Mouse (Mus musculus) hindbrain, postnatal 0 days (tissue): ENCODE results near the gene Gm21983. TPM values are rescaled to one million over a fixed set of nuclear protein-coding genes. Genes with fewer than 3 reads are reported as not detected.

Experiments
- ATAC-seq: fragments of 200-750 bp; cut with Nextera tagmentation; 2 replicates; pipeline ENCODE4 v1.8.0; 2017; ENCODE audit warnings: mild to moderate bottlenecking, moderate TSS enrichment, moderate library complexity
- DNase-seq: peaks from one replicate; pipeline ENCODE4 v3.0.0-alpha.2; 2015; ENCODE audit warnings: low spot score
- H3K27ac ChIP-seq: fragments of 300-500 bp; sonication (generic); 2 replicates; pipeline ENCODE4 v1.5.1; 2014; ENCODE audit warnings: mild to moderate bottlenecking
- H3K27me3 ChIP-seq: fragments of 300-500 bp; sonication (generic); 2 replicates; pipeline ENCODE4 v1.6.1; 2014; ENCODE audit warnings: low read length, mixed read lengths; ENCODE audit not compliant: insufficient read depth
- H3K36me3 ChIP-seq: fragments of 300-500 bp; sonication (generic); 2 replicates; pipeline ENCODE4 v1.6.1; 2014; ENCODE audit warnings: low read length, mixed read lengths; ENCODE audit not compliant: insufficient read depth
- H3K4me1 ChIP-seq: fragments of 300-500 bp; sonication (generic); 2 replicates; pipeline ENCODE4 v1.6.1; 2014; ENCODE audit warnings: antibody characterized with exemption, low read length, mixed read lengths; ENCODE audit not compliant: insufficient read depth
- H3K4me2 ChIP-seq: fragments of 300-500 bp; sonication (generic); 2 replicates; pipeline ENCODE4 v1.6.1; 2014; ENCODE audit warnings: low read depth, mild to moderate bottlenecking, low read length, moderate library complexity, mixed read lengths
- H3K4me3 ChIP-seq: fragments of 300-500 bp; sonication (generic); 2 replicates; pipeline ENCODE4 v1.5.1; 2014; ENCODE audit warnings: low read length
- H3K9ac ChIP-seq: fragments of 300-500 bp; sonication (generic); replicated peaks from 2 replicates; pipeline ENCODE4 v1.6.1; 2014; ENCODE audit warnings: mild to moderate bottlenecking, low read length, moderate library complexity, mixed read lengths
- H3K9me3 ChIP-seq: fragments of 300-500 bp; sonication (generic); 2 replicates; pipeline ENCODE4 v1.6.1; 2016; ENCODE audit warnings: low read length, mixed read lengths
- CTCF ChIP-seq: IDR thresholded peaks from 2 replicates; pipeline ENCODE4 v1.5.1; 2016; ENCODE audit warnings: antibody characterized with exemption, control low read depth, low read depth
- WGBS: fragments of 180-500 bp; shearing (Covaris S2); extraction: QIAGEN DNeasy Blood & Tissue Kit; methylation state at CpG from one replicate; pipeline ENCODE4 v1.1.7; 2014; 5-methylcytosine and 5-hydroxymethylcytosine counted together
- polyA plus RNA-seq: library from polyadenylated mRNA; unstranded; fragments of >200 nt; fragmentation: Nextera tagmentation; extraction: Ambion mirVana; gene quantifications from 2 replicates; pipeline ENCODE4 v1.2.1, GENCODE M21; 2015
- total RNA-seq: library from RNA; depleted of rRNA; stranded (reverse); fragments of >200 nt; gene quantifications from 2 replicates; pipeline ENCODE4 v1.2.3, GENCODE M21; 2014

Gene Gm21983
- total and polyA plus RNA-seq, 2 experiments from 2014 or later = 0.44 TPM; not detected in 1

GRCm38 (mm10) chr7:27178324-27179216, 2.3 kb downstream of the Gm21983 start, which contains the start of gene Rab4b:
TSS of gene Rab4b (minus strand) at chr7:27178896.
- TF ChIP-seq CTCF = peak; percentile 83
- peak within 1 kb of the TSS; percentile 93 for H3K27ac ChIP-seq

DNA sequence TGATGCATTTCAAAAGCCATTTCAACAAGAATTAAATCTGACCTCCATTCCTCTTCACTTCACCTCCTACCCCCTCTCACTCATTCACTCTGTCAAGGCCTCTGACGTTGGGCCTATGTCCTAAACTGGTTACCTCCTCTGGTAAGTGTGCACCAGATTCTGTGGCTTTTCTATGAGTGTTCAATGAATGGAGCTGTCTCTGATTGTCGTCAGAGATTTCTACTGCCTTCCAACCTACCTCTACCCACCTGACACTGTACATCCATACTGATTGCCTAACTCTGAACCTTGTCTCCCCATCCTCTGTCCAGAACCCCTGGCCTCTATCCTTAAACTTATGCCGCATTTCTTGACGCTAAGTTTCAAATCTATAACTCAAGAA, 3.0 kb downstream of the Gm21983 start:
- Histone ChIP-seq H3K9me3 (no peaks in the 10 kb centered on the region), H3K27me3 (no peaks in the 10 kb centered on the region), H3K36me3 (peaks cover 13% of the 10 kb centered on the region), H3K4me3 (peak overlapping the region; percentile 66), H3K4me2 (peak overlapping the region; percentile 62), H3K9ac (peak overlapping the region; percentile 60), H3K27ac (peak overlapping the region; percentile 93), H3K4me1 (peaks cover 7% of the 10 kb centered on the region)
- no peak for TF ChIP-seq CTCF
- DNase-seq (no peak), ATAC-seq (peak; percentile 2)
- WGBS = 20% methylated on average over 4 of the region's 4 CpGs

More at GRCm38 (mm10) chr7:27178324-27179216, 2.3 kb downstream of the Gm21983 start, which contains the start of gene Rab4b:
- Histone ChIP-seq H3K4me2 (peak within 1 kb of the TSS; percentile 62), H3K9ac (peak within 1 kb of the TSS; percentile 60), H3K4me3 (peak within 1 kb of the TSS; percentile 66), H3K36me3 (peaks cover 8% of the 10 kb centered on the region), H3K27me3 (no peaks in the 10 kb centered on the region), H3K4me1 (peaks cover 7% of the 10 kb centered on the region), H3K9me3 (no peaks in the 10 kb centered on the region)
- peak; percentile 98 for ATAC-seq
- WGBS = under 1% methylated on average over 52 of the region's 53 CpGs
- DNase-seq = peak; percentile 99

DNA sequence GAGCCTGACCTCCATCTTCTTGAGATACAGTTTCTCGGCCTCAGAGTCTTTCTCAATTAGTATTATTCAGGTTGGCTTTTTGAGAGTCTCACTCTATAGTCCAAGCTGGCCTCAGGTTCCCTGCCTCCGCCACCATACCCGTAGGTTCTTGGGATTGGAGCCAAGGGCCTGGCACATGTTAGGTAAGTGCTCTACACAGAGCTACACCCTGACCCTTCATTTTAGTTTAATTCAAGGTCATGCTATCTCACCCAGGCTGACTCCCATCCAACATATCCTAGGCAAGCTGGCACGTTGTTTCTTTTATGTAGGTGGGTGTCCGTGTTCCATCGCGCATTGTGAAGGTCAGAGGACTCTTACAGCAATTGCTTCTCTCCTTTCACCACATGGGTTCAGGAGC, 6.0 kb downstream of the Gm21983 start:
- TF ChIP-seq CTCF = no peak
- DNase-seq (no peak), ATAC-seq (no peak)
- no peaks in the 10 kb centered on the region for H3K9me3 ChIP-seq
- 92% methylated on average over 7 of the region's 7 CpGs for WGBS
- peaks cover 7% of the 10 kb centered on the region for H3K4me1 ChIP-seq
- no peak overlapping the region for H3K9ac ChIP-seq
- no peak overlapping the region for H3K4me3 ChIP-seq
- H3K27ac ChIP-seq = no peak overlapping the region
- H3K4me2 ChIP-seq = no peak overlapping the region
- peaks cover 25% of the 10 kb centered on the region for H3K36me3 ChIP-seq
- H3K27me3 ChIP-seq = no peaks in the 10 kb centered on the region

DNA sequence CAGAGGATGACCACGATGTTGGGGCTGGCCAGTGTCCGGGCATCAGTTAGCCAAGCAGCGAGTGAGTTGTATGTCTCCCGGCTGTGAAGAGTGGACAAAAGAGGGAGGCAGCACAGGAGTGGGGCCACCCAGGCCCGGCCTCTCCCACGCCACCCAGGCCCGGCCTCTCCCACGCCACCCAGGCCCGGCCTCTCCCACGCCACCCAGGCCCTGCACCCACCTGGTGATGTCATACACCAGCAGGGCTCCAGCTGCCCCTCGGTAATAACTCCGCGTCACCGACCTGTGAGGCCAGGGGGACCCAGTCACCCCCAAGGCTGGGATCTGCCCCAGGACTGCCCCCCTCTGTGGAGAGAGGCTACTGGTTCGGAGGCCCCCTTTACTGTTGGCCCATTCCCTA, 6.4 kb downstream of the Gm21983 start:
- WGBS = 98% methylated on average over 15 of the region's 15 CpGs
- peaks cover 7% of the 10 kb centered on the region for H3K4me1 ChIP-seq
- H3K4me3 ChIP-seq = no peak overlapping the region
- no peak overlapping the region for H3K27ac ChIP-seq
- no peaks in the 10 kb centered on the region for H3K27me3 ChIP-seq
- ATAC-seq = no peak
- peaks cover 25% of the 10 kb centered on the region for H3K36me3 ChIP-seq
- no peaks in the 10 kb centered on the region for H3K9me3 ChIP-seq
- DNase-seq = no peak
- no peak for TF ChIP-seq CTCF
- no peak overlapping the region for H3K9ac ChIP-seq
- no peak overlapping the region for H3K4me2 ChIP-seq

- Histone ChIP-seq H3K36me3 (peaks cover 25% of the 10 kb centered on the region), H3K27me3 (no peaks in the 10 kb centered on the region), H3K4me1 (no peaks in the 10 kb centered on the region), H3K9ac (no peak overlapping the region), H3K27ac (no peak overlapping the region), H3K4me3 (no peak overlapping the region), H3K4me2 (no peak overlapping the region), H3K9me3 (no peaks in the 10 kb centered on the region)
- ATAC-seq (no peak), DNase-seq (no peak)
- TF ChIP-seq CTCF = no peak
- WGBS = 85% methylated on average over 3 of the region's 3 CpGs
These were observed 9.9 kb downstream of the Gm21983 start for GRCm38 (mm10) chr7:27170981-27171380.

GRCm38 (mm10) chr7:27168371-27168770, 12.5 kb downstream of the Gm21983 start:
- Histone ChIP-seq H3K4me1 (peaks cover 25% of the 10 kb centered on the region), H3K27me3 (no peaks in the 10 kb centered on the region), H3K27ac (no peak overlapping the region), H3K36me3 (peaks cover 16% of the 10 kb centered on the region; the same call in 1 of the 2 replicates), H3K9me3 (no peaks in the 10 kb centered on the region), H3K4me2 (no peak overlapping the region), H3K9ac (no peak overlapping the region), H3K4me3 (no peak overlapping the region)
- ATAC-seq (no peak), DNase-seq (no peak)
- TF ChIP-seq CTCF = no peak
- WGBS = 94% methylated on average over 5 of the region's 5 CpGs
